Mouse (Mus musculus) adrenal gland, adult 8-10 months (tissue): ENCODE results near the gene Tecr. TPM values are rescaled to one million over a fixed set of nuclear protein-coding genes. Genes with fewer than 3 reads are reported as not detected.
"Not testable (repeated sequence)": the region's sequence is repeated elsewhere in the genome, so short reads cannot be mapped to it uniquely, and the experiment has no call there.

Experiments
- DNase-seq: peaks from one replicate; pipeline ENCODE4 v3.0.0; 2022
- total RNA-seq, 4 experiments: library from RNA; stranded (reverse); gene quantifications; 2 replicates each; pipeline ENCODE4 v1.2.4; 2022

The Tecr gene
- total RNA-seq, 4 experiments from 2014 or later = 432 to 499 (median 449) TPM

DNA sequence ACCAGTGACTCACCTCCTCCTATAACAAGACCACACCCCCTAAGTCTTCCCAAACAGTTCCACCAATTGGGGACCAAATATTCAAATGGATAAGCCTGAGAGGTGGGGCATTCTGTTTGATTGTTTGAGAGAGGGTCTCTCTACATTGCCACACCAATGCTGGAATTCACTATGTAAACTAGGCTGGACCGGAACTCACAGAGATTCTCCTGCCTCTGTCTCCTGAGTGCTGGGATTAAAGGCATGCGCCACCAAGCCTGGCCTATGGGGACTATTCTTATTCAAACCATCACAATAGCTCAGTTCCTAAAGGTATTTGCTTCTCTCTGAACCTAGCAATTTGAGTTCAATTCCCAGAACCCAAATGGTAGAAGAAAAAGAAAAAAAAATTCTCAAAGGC is 10.8 kb upstream of the Tecr start:
- DNase-seq = no peak

DNA sequence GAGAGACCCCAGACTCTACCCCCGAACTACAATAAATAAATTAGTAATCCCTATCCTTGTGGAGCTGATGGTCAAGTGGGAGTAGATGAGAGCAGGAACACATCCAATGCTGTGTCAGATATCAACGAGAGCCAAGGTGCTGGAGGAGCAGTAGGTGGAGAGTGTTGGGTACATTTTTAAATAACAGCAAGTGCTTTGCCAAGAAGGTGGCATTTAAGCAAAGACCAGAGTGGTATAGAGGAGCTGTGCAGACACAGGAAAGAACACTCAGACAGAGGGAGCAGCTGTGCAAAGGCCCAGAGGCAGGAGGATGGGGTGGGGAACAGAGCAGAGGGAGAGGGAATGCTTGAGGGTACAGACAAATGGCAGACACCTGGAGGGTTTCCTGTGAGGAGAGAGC is 9.3 kb upstream of the Tecr start:
- DNase-seq = no peak

GRCm38 (mm10) chr8:83616625-83617024 is 8.9 kb upstream of the Tecr start:
- no peak for DNase-seq

DNA sequence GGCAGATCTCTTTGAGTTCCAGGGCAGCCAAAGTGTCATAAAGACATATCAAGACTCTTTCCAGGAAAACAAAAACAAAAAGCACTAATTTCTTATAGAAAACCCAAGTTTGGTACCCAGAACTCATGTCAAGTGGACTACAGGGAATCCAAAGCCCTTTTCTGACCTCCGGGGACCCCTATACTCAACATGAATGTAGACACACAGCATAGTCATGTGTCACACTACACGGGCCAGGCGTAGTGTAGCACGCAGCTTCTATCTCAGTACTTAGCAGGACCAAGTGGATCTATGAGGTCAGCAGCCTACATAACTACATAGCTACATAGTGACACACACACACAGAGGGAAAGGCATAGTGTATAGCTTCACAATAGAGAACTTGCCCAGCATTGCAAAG is 5.9 kb upstream of the Tecr start:
- DNase-seq = no peak

GRCm38 (mm10) chr8:83611921-83612320 is 4.2 kb upstream of the Tecr start:
- no peak for DNase-seq

DNA sequence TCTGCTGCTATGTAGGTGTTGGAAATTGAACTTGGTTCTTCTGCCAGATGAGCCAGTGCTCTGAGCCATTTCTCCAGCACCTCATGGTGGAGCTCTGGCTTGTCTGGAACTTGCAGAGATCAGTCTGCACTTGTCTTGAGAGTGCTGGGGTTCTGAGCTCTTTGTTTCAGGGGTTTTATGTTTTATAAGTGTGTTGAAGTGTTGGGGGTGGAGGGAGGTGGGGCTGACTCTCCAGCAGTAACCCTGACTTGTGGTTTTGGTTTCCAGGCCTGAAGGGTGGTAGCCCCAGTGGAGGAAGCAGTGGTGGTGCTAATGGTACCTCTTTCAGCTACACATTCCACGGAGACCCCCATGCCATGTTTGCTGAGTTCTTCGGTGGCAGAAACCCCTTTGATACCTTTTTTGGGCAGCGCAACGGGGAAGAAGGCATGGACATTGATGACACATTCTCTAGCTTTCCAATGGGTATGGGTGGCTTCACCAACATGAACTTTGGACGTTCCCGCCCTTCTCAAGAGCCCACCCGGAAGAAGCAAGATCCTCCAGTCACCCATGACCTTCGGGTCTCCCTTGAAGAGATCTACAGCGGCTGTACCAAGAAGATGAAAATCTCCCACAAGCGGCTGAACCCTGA is 1.9 kb upstream of the Tecr start:
- DNase-seq = no peak

DNA sequence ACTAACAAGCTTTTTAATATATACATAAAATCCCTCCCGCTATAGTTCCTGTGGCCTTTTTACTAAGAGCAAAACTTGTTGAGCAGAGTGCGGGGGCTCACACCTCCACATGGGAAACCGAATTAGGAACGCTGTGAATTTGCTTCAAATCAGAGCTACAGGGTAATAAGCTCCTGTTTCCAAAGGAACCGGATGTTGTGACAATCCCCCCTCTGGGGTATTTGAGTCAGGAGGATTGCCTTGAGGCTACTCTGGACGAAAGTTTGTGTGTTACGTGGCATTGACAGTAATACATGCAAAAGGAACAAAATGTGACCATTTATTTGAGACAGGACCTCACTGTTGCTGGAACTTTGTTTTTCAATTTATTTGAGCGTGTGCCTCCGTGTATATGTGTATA is 1.3 kb upstream of the Tecr start:
- DNase-seq = no peak

DNA sequence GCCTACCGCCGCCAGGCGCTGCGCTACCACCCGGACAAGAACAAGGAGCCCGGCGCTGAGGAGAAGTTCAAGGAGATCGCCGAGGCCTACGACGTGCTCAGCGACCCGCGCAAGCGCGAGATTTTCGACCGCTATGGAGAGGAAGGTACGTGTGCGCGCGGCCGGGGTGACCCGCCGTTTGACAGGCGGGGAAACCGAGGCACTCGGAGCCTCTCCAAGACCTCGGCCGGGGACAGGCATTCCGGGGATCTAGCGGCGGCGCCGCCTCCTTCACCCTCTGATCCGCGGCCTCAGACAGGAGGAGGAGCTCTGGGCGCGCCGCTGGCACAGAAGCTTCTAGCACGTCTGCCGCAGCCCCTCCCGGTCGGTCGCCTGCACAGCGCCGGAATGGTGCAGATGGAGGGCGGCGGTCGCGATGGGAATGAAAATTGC is 643 bp upstream of the Tecr start:
- peak; percentile 84 for DNase-seq

- no peak for DNase-seq
Measured at GRCm38 (mm10) chr8:83602650-83603029, 5.1 kb downstream of the Tecr start.

- DNase-seq = no peak
Measured at GRCm38 (mm10) chr8:83599814-83600213, 8.0 kb downstream of the Tecr start.

GRCm38 (mm10) chr8:83598146-83598545 is 9.6 kb downstream of the Tecr start:
- DNase-seq = no peak

DNA sequence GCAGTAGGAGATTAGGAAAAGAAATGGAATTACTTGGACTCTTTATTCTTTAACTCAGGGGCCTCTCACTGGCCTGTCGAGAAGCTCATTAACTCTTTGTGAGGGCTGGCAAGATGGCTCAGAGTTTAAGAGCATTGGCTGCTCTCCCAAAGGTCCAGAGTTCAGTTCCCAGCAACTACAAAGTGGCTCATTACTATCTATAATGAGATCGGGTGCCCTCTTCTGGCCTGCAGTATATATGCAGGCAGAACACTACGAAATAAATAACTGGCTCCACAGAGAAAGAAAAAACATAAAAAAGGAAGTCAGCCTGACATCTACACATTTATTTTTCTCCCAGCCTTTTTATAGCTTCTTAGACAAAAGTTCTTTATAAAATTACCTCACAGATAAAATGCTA is 11.4 kb downstream of the Tecr start:
- DNase-seq = no peak

GRCm38 (mm10) chr8:83595050-83595345 is 12.8 kb downstream of the Tecr start:
- DNase-seq = not testable (repeated sequence)

DNA sequence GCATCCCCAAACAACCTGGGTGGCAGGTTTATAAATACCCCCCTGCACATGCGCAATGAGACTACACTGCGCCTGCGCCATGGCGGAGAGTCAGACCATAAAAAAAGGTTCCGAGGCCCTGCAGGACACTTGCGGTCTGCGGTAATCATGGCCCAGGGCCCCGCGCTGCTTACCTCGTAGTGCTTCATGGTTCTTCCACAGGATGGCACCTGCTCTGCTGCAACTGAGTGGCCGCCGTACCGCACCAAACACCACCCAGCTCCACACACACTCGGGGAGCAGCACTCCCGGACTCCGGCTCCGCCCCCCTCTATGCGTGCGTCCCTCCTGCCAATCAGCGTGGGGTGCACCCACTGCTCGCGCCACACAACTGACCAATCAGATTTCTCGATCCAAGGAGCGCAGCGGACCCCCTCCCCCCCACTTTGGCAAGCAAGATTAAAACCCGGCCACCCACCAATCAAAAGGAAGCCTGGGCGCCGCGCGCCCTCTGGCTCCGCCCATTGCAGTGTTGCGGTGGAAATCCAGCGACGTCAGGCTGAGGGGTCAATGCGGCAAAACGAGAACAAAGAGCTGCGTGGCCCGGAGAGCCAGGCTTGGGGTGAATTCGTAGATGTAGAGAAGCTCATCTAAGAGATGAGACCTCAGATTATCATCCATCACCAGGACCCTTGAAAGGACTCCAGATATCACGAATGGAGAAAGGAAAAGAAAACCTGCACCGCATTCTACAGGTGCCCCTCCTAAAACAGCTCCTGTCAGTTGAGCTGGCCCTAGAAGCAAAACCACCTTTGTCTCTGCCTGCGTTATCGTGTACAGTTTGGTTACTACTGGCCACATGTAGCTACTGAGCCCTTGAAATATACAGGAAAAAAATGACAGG is 13.4 kb downstream of the Tecr start:
- DNase-seq = peak; percentile 97

DNA sequence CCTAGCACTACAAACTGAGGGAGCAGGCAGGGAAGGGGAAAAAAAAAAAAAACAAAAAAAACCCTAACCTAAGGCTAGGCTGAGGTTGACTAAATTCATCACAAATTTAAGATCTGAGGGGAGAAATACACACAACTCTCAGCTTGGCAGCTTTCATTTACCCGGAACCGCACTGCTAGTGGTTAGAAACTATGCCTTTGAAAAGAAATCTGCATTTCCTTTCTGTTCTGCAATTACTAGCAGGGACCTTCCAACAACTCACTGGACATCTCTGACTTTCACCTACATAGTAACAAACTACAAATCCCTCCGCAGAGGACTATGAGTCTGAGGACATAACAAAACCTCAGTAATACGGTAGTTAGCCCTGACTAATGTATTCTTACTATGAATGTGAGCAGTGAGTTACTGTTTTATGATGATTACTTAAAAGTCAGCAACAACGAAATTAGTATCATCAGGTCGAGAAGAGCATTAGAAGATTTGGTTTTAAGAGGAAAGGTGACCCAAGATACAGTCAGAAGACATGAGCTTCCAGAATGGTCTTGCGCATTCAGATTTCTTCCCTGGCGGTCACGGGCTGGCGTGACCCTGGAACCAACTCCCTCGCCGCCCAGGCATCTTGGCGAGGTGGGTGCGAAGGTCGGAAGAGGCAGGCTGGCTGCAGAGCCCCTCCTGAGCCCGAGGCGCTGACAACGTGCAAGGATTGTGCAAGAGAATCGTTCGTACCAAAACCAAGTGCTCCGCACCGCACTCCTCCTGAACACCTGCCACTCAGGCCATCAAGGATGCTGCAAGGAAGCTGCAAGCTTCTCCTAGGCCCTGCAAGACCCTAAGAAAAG is 14.2 kb downstream of the Tecr start:
- DNase-seq = no peak

DNA sequence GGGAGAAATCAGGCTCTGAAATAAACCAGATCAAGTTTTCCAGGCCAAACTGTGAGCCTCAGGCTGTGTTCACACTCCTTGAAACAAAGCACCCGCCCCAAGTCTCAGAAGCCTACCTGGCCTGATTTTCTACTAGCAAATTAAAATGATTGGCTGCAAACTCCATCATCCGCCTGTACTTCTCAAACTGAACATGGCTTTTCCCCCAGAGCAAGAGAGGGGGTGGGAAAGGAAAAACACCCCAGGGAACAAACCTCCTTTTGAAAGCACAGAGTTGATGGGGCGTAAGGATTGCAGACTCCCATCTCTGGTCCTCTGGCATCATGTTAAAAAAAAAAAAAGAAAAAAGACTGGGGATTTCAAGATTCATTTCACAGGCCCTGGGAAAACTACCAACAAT is 15.1 kb downstream of the Tecr start:
- no peak for DNase-seq

GRCm38 (mm10) chr8:83590488-83591023 is 17.2 kb downstream of the Tecr start:
- no peak for DNase-seq

GRCm38 (mm10) chr8:83588886-83589285 is 18.9 kb downstream of the Tecr start:
- no peak for DNase-seq

GRCm38 (mm10) chr8:83587644-83588043 is 20.1 kb downstream of the Tecr start:
- no peak for DNase-seq

DNA sequence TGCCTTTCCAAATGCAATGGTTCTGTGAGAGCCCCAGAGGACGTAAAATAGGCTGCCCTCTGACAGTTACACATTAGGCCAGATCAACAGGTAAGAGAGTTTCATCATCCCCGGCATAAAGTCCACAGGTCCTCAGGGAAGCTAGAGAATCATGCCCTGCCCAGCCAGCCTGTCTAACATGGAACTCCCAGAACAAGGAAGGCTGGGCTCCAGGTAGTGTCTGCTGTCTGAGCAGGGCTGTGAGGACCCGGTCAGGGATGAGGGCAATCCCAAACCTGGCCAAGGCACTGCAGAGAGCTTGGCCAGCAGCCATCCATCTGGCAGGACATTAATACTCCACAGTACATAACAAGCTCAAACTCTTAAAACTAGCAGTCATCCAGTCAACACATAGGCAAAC is 22.4 kb downstream of the Tecr start:
- DNase-seq = no peak

- DNase-seq = no peak
Measured at GRCm38 (mm10) chr8:83584771-83585170, 23.0 kb downstream of the Tecr start.

- DNase-seq = no peak
Measured at GRCm38 (mm10) chr8:83583236-83583635, 24.5 kb downstream of the Tecr start.

DNA sequence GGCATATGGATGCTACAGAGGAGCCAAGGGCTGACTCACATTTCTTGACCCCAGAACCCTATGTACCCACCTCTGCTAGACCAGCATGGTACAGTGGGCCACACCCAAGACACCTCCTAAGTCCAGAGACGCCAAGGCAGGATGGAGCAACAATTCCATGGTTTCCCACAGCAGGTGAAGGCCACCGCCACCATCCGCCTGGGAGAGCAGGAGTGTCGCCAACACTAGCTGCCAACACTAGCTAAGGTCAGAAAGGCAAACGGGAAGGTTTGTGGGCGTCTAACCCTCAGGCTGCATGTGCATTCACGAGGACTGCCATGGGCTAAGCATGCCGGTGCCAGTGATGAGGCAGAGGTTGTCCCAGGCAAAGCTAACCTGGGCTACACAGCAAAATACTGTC is 25.5 kb downstream of the Tecr start:
- DNase-seq = no peak
